ENCODE assay signal across 8 mouse cellular contexts in genomic region chr16:95345882-95346281, GRCm38 (mm10).
DNase-seq lines count a peak whose midpoint lies in the region; ATAC-seq and TF ChIP-seq lines count a peak whose summit lies in the region.

No protein-coding gene starts in this region.

- H3K27me3 ChIP-seq in MEL (ENCODE audit: control insufficient read depth in 1 of 2, insufficient read depth in 2 of 2, low read length in 2 of 2): no peaks in the 10 kb centered on the region
- H3K27me3 ChIP-seq in kidney, postnatal 0 days (ENCODE audit: insufficient read depth, low read length): no peaks in the 10 kb centered on the region
- no peaks in the 10 kb centered on the region for H3K27me3 ChIP-seq in liver, embryonic 13.5 days

- no peaks in the 10 kb centered on the region for H3K9me3 ChIP-seq in MEL (replicated peaks; ENCODE audit: insufficient read depth, low read length)
- H3K9me3 ChIP-seq in kidney, postnatal 0 days (replicated peaks; ENCODE audit: low read length): no peaks in the 10 kb centered on the region
- H3K9me3 ChIP-seq in liver, embryonic 13.5 days (replicated peaks): no peaks in the 10 kb centered on the region

- no peak overlapping the region for H3K4me2 ChIP-seq in kidney, postnatal 0 days (ENCODE audit: low read length)
- no peak overlapping the region for H3K4me2 ChIP-seq in liver, embryonic 13.5 days

- no peak for TF ChIP-seq EP300 in MEL (IDR thresholded peaks at IDR 0.05; ENCODE audit: low read depth in 1 of 2, low read length in 2 of 2)

- no peak for TF ChIP-seq POLR2A in MEL (IDR thresholded peaks at IDR 0.05; ENCODE audit: control insufficient read depth in 1 of 2, insufficient read depth in 1 of 2, low read depth in 1 of 2, low read length in 2 of 2, poor library complexity in 1 of 2)

- TF ChIP-seq CTCF in MEL (IDR thresholded peaks at IDR 0.05 in 2 of 3, conservative IDR thresholded peaks at IDR 0.05 in 1 of 3; ENCODE audit: control insufficient read depth in 1 of 3, insufficient read depth in 1 of 3, low read depth in 2 of 3, low read length in 3 of 3, poor library complexity in 1 of 3, severe bottlenecking in 1 of 3): peak; percentile 58 to 78 (median 74)
- peak; percentile 78 for TF ChIP-seq CTCF in kidney, postnatal 0 days (IDR thresholded peaks at IDR 0.05; ENCODE audit: low read depth)

- no peak overlapping the region for H3K9ac ChIP-seq in MEL (ENCODE audit: control insufficient read depth, low read depth, low read length, poor library complexity, severe bottlenecking)
- H3K9ac ChIP-seq in kidney, postnatal 0 days (ENCODE audit: low read depth, low read length): no peak overlapping the region
- no peak overlapping the region for H3K9ac ChIP-seq in liver, embryonic 13.5 days

- WGBS in kidney, postnatal 0 days: 0% methylated on average over 5 of the region's 7 CpGs
- 5% methylated on average over 6 of the region's 7 CpGs for WGBS in liver, embryonic 13.5 days (ENCODE audit: insufficient replicate concordance)

- peak; percentile 81 for TF ChIP-seq RAD21 in MEL (IDR thresholded peaks at IDR 0.05; ENCODE audit: low read depth, low read length)

- no peaks in the 10 kb centered on the region for H3K36me3 ChIP-seq in MEL (ENCODE audit: control insufficient read depth in 1 of 2, insufficient read depth in 2 of 2, low read length in 2 of 2)
- H3K36me3 ChIP-seq in kidney, postnatal 0 days (ENCODE audit: insufficient read depth, low read length): no peaks in the 10 kb centered on the region
- H3K36me3 ChIP-seq in liver, embryonic 13.5 days: no peaks in the 10 kb centered on the region

- no peak for ATAC-seq in kidney, postnatal 0 days (replicated peaks; ENCODE audit: low FRiP score, low read depth)
- no peak for ATAC-seq in liver, embryonic 13.5 days (ENCODE audit: low read depth)

- peak; percentile 74 to 75 for DNase-seq in B cell, adult 2 months
- peak; percentile 79 for DNase-seq in MEL (ENCODE audit: low read depth, low spot score)
- peak; percentile 64 for DNase-seq in cerebellum, adult 8-10 months
- peak; percentile 27 for DNase-seq in gastrocnemius, postnatal 25 days
- DNase-seq in kidney, postnatal 0 days (ENCODE audit: low spot score): peak; percentile 88
- peak; percentile 39 for DNase-seq in liver, embryonic 13.5 days
- DNase-seq in ovary, postnatal 36 days (ENCODE audit: low spot score): peak; percentile 54
- peak; percentile 67 for DNase-seq in thymus, postnatal 36 days

- peaks cover 0 to 9% of the 10 kb centered on the region in 2 experiments for H3K4me1 ChIP-seq in MEL (ENCODE audit: control insufficient read depth in 1 of 2, insufficient read depth in 2 of 2, low read length in 2 of 2)
- H3K4me1 ChIP-seq in kidney, postnatal 0 days (replicated peaks; ENCODE audit: insufficient read depth, low read length): no peaks in the 10 kb centered on the region
- peaks cover 14% of the 10 kb centered on the region for H3K4me1 ChIP-seq in liver, embryonic 13.5 days (replicated peaks)

- H3K4me3 ChIP-seq in MEL (ENCODE audit: control insufficient read depth in 1 of 2, insufficient read depth in 1 of 2, low read depth in 2 of 2, low read length in 2 of 2): no peak overlapping the region
- no peak overlapping the region for H3K4me3 ChIP-seq in kidney, postnatal 0 days (replicated peaks; ENCODE audit: low read depth, low read length)
- H3K4me3 ChIP-seq in liver, embryonic 13.5 days (replicated peaks): no peak overlapping the region

- no peaks in the 10 kb centered on the region; the same call in 1 of the 2 replicates for H3K79me2 ChIP-seq in MEL (ENCODE audit: control insufficient read depth, insufficient read depth, low read length, poor library complexity)

- no peak overlapping the region for H3K27ac ChIP-seq in MEL (ENCODE audit: control insufficient read depth, low read depth, low read length)
- no peak overlapping the region for H3K27ac ChIP-seq in kidney, postnatal 0 days
- H3K27ac ChIP-seq in liver, embryonic 13.5 days: no peak overlapping the region

TF ChIP-seq in MEL, 35 proteins besides CTCF, POLR2A, EP300 and RAD21:
- TF ChIP-seq NELFE (IDR thresholded peaks at IDR 0.05; ENCODE audit: low read depth, low read length) (no peak), HCFC1 (IDR thresholded peaks at IDR 0.05; ENCODE audit: low read depth, low read length) (no peak), MAZ (IDR thresholded peaks at IDR 0.05; ENCODE audit: low read depth, low read length) (no peak), ZC3H11A (IDR thresholded peaks at IDR 0.05; ENCODE audit: low read depth, low read length) (peak; percentile 42; the same call in 1 of the 2 replicates), ETS1 (IDR thresholded peaks at IDR 0.05; ENCODE audit: low read depth, low read length) (no peak), SMC3 (IDR thresholded peaks at IDR 0.05; ENCODE audit: low read depth, low read length) (peak; percentile 65), ZKSCAN1 (IDR thresholded peaks at IDR 0.05; ENCODE audit: low read depth, low read length) (no peak), KAT2A (conservative IDR thresholded peaks at IDR 0.05; ENCODE audit: low read depth, low read length) (no peak)

Comparison
In these comparisons a context has a peak if more than half of its experiments do, and no peak if none do; other contexts are left out.
1. DNase-seq: peak in every context shown above with its lines; median percentile 88 in kidney, postnatal 0 days; 79 in MEL; 74 in B cell, adult 2 months; 67 in thymus, postnatal 36 days; 64 in cerebellum, adult 8-10 months; 54 in ovary, postnatal 36 days; 39 in liver, embryonic 13.5 days; 27 in gastrocnemius, postnatal 25 days.